Comparison of ENCODE assay signal across 10 mouse cellular contexts in genomic region chr10:118087570-118088340, GRCm38 (mm10). TPM values are rescaled to one million over a fixed set of nuclear protein-coding genes. Genes with fewer than 3 reads are reported as not detected.
A peak's percentile ranks its signal among the peaks of the same experiment; 100 is the strongest.
DNase-seq lines count a peak whose midpoint lies in the region; ATAC-seq lines count a peak whose summit lies in the region.
"Had no signal": no experiment of that assay in that cellular context is flagged by ENCODE, and none has a peak within 500 bp of the region (broad histone marks: within the 10 kb centered on the region; RNA-seq: fewer than 3 reads in every experiment).

No protein-coding gene starts in this region.

- WGBS in heart, embryonic 11.5 days (ENCODE audit: insufficient replicate concordance): 23% methylated on average over 12 of the region's 12 CpGs
- 17% methylated on average over 12 of the region's 12 CpGs for WGBS in hindbrain, embryonic 14.5 days
- WGBS in neural tube, embryonic 12.5 days: 16% methylated on average over 12 of the region's 12 CpGs

- no peak for DNase-seq in heart, adult 18-20 months
- peak; percentile 60 for DNase-seq in hindbrain, embryonic 14.5 days (ENCODE audit: low spot score)
- no peak for DNase-seq in urinary bladder, adult 18-20 months (ENCODE audit: low spot score in 2 of 2)
- no peak for DNase-seq in testis, postnatal 14 days (ENCODE audit: low spot score)
- DNase-seq in ovary, postnatal 10 days (ENCODE audit: low spot score): no peak
- DNase-seq: cerebellum, adult 8-10 months; kidney, postnatal 36 days had no signal

- ATAC-seq in heart, embryonic 11.5 days (replicated peaks; ENCODE audit: insufficient number of reproducible peaks, low FRiP score, low TSS enrichment): no peak
- ATAC-seq in CD4-positive, CD25-positive, alpha-beta regulatory T cell, adult 4 months: peak; percentile 22
- peak; percentile 70; the same call in 1 of the 2 replicates for ATAC-seq in hindbrain, embryonic 14.5 days (ENCODE audit: low FRiP score)
- peak; percentile 76 for ATAC-seq in neural tube, embryonic 12.5 days (ENCODE audit: low FRiP score, low read depth)

- H3K9ac ChIP-seq in heart, embryonic 11.5 days (ENCODE audit: low read depth, low read length): no peak overlapping the region
- peak overlapping the region; percentile 45 for H3K9ac ChIP-seq in hindbrain, embryonic 14.5 days
- no peak overlapping the region for H3K9ac ChIP-seq in neural tube, embryonic 12.5 days

- H3K27me3 ChIP-seq in heart, embryonic 11.5 days (ENCODE audit: control insufficient read depth, insufficient read depth, low read length): no peaks in the 10 kb centered on the region
- no peaks in the 10 kb centered on the region for H3K27me3 ChIP-seq in hindbrain, embryonic 14.5 days (ENCODE audit: control insufficient read depth, insufficient read depth, low read length)
- H3K27me3 ChIP-seq in neural tube, embryonic 12.5 days (replicated peaks): no peaks in the 10 kb centered on the region

- no peak overlapping the region for H3K27ac ChIP-seq in heart, embryonic 11.5 days (ENCODE audit: low read depth, low read length)
- H3K27ac ChIP-seq in hindbrain, embryonic 14.5 days: peak overlapping the region; percentile 75
- no peak overlapping the region; the same call in 1 of the 2 replicates for H3K27ac ChIP-seq in neural tube, embryonic 12.5 days

- peak overlapping the region; percentile 46 for H3K4me2 ChIP-seq in heart, embryonic 11.5 days
- peak overlapping the region; percentile 44 for H3K4me2 ChIP-seq in hindbrain, embryonic 14.5 days (replicated peaks)
- H3K4me2 ChIP-seq in neural tube, embryonic 12.5 days (replicated peaks): peak overlapping the region; percentile 39

- no peaks in the 10 kb centered on the region for H3K9me3 ChIP-seq in heart, embryonic 11.5 days (replicated peaks; ENCODE audit: control insufficient read depth, low read length)
- H3K9me3 ChIP-seq in hindbrain, embryonic 14.5 days (ENCODE audit: control insufficient read depth, low read length): no peaks in the 10 kb centered on the region
- no peaks in the 10 kb centered on the region for H3K9me3 ChIP-seq in neural tube, embryonic 12.5 days

- no peak overlapping the region for H3K4me3 ChIP-seq in heart, embryonic 11.5 days (ENCODE audit: low read depth, low read length)
- H3K4me3 ChIP-seq in hindbrain, embryonic 14.5 days (replicated peaks; ENCODE audit: low read length): peak overlapping the region; percentile 7; the same call in 1 of the 2 replicates
- no peak overlapping the region for H3K4me3 ChIP-seq in neural tube, embryonic 12.5 days

- H3K4me1 ChIP-seq in heart, embryonic 11.5 days (ENCODE audit: control insufficient read depth, insufficient read depth, low read length): no peaks in the 10 kb centered on the region; the same call in 1 of the 2 replicates
- H3K4me1 ChIP-seq in hindbrain, embryonic 14.5 days (replicated peaks; ENCODE audit: control insufficient read depth, insufficient read depth, low read length): peaks cover 7% of the 10 kb centered on the region; the same call in 1 of the 2 replicates
- H3K4me1 ChIP-seq in neural tube, embryonic 12.5 days: peaks cover 15% of the 10 kb centered on the region

- no peaks in the 10 kb centered on the region for H3K36me3 ChIP-seq in heart, embryonic 11.5 days (ENCODE audit: control insufficient read depth, insufficient read depth, low read length)
- no peaks in the 10 kb centered on the region for H3K36me3 ChIP-seq in hindbrain, embryonic 14.5 days (replicated peaks; ENCODE audit: control insufficient read depth, insufficient read depth)
- H3K36me3 ChIP-seq in neural tube, embryonic 12.5 days: no peaks in the 10 kb centered on the region

RNA-seq across cellular contexts. Expression of gene Mdm1, which starts 53.9 kb away (rescaled TPM):
- polyA plus RNA-seq in heart, embryonic 11.5 days (2014; fragmentation: Nextera tagmentation; extraction: Ambion mirVana): 17.2 and 19.0 TPM in 2 replicates
- total RNA-seq in heart, adult 18-20 months (2021): 1 to 10 TPM; 4.3 to 5.2 TPM
- polyA plus RNA-seq in CD4-positive, CD25-positive, alpha-beta regulatory T cell, adult 4 months (2017; shearing (Covaris generic)): 1 to 10 TPM; 7.6 to 7.8 TPM
- 25.2 and 27.0 TPM in 2 replicates for polyA plus RNA-seq in hindbrain, embryonic 14.5 days (2014; fragmentation: Nextera tagmentation; extraction: Ambion mirVana)
- polyA plus RNA-seq in neural tube, embryonic 12.5 days (2016; fragmentation: Nextera tagmentation; extraction: Ambion mirVana): 47.1 and 47.5 TPM in 2 replicates
